Mouse (Mus musculus): Measurements from ENCODE around the gene Nlgn3. TPM values are rescaled to one million over a fixed set of nuclear protein-coding genes. Genes with fewer than 3 reads are reported as not detected.
"Not testable (repeated sequence)": the region's sequence is repeated elsewhere in the genome, so short reads cannot be mapped to it uniquely, and the experiment has no call there.

Nlgn3 gene
- polyA plus RNA-seq, 1 experiment from 2014 or later: 7.8 TPM

GRCm38 (mm10) chrX:101319775-101320174 lies 20.8 kb downstream of the Nlgn3 start:
- Histone ChIP-seq H3K4me1 (ENCODE audit: control insufficient read depth, insufficient read depth, low read length) (no peaks in the 10 kb centered on the region), H3K27me3 (ENCODE audit: control insufficient read depth, insufficient read depth, low read length) (no peaks in the 10 kb centered on the region), H3K9me3 (ENCODE audit: control insufficient read depth, low read length) (no peaks in the 10 kb centered on the region), H3K4me2 (replicated peaks; ENCODE audit: low read depth, low read length) (no peak overlapping the region), H3K9ac (ENCODE audit: low read depth, low read length) (no peak overlapping the region), H3K4me3 (ENCODE audit: low read length) (no peak overlapping the region), H3K36me3 (ENCODE audit: control insufficient read depth, insufficient read depth, low read length) (no peaks in the 10 kb centered on the region), H3K27ac (ENCODE audit: low read depth, low read length) (no peak overlapping the region)
- 87% methylated on average over 12 of the region's 12 CpGs for WGBS
- no peak for ATAC-seq (ENCODE audit: low FRiP score, low TSS enrichment)

- WGBS: 64% methylated on average over 8 of the region's 8 CpGs
These were observed 27.3 kb downstream of the Nlgn3 start for GRCm38 (mm10) chrX:101325989-101326899.

GRCm38 (mm10) chrX:101329372-101330028 lies 30.5 kb downstream of the Nlgn3 start:
- peak overlapping the region; percentile 37; the same call in 1 of the 2 replicates for H3K27ac ChIP-seq (ENCODE audit: low read depth, low read length)
- no peaks in the 10 kb centered on the region for H3K36me3 ChIP-seq (ENCODE audit: control insufficient read depth, insufficient read depth, low read length)
- no peaks in the 10 kb centered on the region; the same call in 1 of the 2 replicates for H3K27me3 ChIP-seq (ENCODE audit: control insufficient read depth, insufficient read depth, low read length)
- ATAC-seq (ENCODE audit: low FRiP score, low TSS enrichment): no peak
- no peaks in the 10 kb centered on the region for H3K9me3 ChIP-seq (ENCODE audit: control insufficient read depth, low read length)
- H3K9ac ChIP-seq (ENCODE audit: low read depth, low read length): no peak overlapping the region; the same call in 1 of the 2 replicates
- H3K4me2 ChIP-seq (replicated peaks; ENCODE audit: low read depth, low read length): no peak overlapping the region
- WGBS: 43% methylated on average over 10 of the region's 10 CpGs
- H3K4me1 ChIP-seq (ENCODE audit: control insufficient read depth, insufficient read depth, low read length): no peaks in the 10 kb centered on the region
- H3K4me3 ChIP-seq (ENCODE audit: low read length): no peak overlapping the region

More at GRCm38 (mm10) chrX:101325989-101326899, 27.3 kb downstream of the Nlgn3 start:
- Histone ChIP-seq H3K9ac (ENCODE audit: low read depth, low read length) (no peak overlapping the region), H3K4me2 (replicated peaks; ENCODE audit: low read depth, low read length) (no peak overlapping the region), H3K9me3 (ENCODE audit: control insufficient read depth, low read length) (no peaks in the 10 kb centered on the region), H3K4me1 (ENCODE audit: control insufficient read depth, insufficient read depth, low read length) (no peaks in the 10 kb centered on the region), H3K36me3 (ENCODE audit: control insufficient read depth, insufficient read depth, low read length) (no peaks in the 10 kb centered on the region), H3K27ac (ENCODE audit: low read depth, low read length) (no peak overlapping the region), H3K4me3 (ENCODE audit: low read length) (no peak overlapping the region), H3K27me3 (ENCODE audit: control insufficient read depth, insufficient read depth, low read length) (no peaks in the 10 kb centered on the region; the same call in 1 of the 2 replicates)
- ATAC-seq (ENCODE audit: low FRiP score, low TSS enrichment): no peak

- H3K9ac ChIP-seq (ENCODE audit: low read depth, low read length): peak overlapping the region; percentile 50; the same call in 1 of the 2 replicates
- H3K4me1 ChIP-seq (ENCODE audit: control insufficient read depth, insufficient read depth, low read length): no peaks in the 10 kb centered on the region
- H3K27me3 ChIP-seq (ENCODE audit: control insufficient read depth, insufficient read depth, low read length): no peaks in the 10 kb centered on the region; the same call in 1 of the 2 replicates
- ATAC-seq (ENCODE audit: low FRiP score, low TSS enrichment): peak; percentile 47
- H3K36me3 ChIP-seq (ENCODE audit: control insufficient read depth, insufficient read depth, low read length): no peaks in the 10 kb centered on the region
- H3K4me2 ChIP-seq (replicated peaks; ENCODE audit: low read depth, low read length): peak overlapping the region; percentile 29
- H3K9me3 ChIP-seq (ENCODE audit: control insufficient read depth, low read length): no peaks in the 10 kb centered on the region
- 44% methylated on average over 9 of the region's 9 CpGs for WGBS
- peak overlapping the region; percentile 27 for H3K4me3 ChIP-seq (ENCODE audit: low read length)
- H3K27ac ChIP-seq (ENCODE audit: low read depth, low read length): peak overlapping the region; percentile 90; the same call in 1 of the 2 replicates
These were observed 33.0 kb downstream of the Nlgn3 start for GRCm38 (mm10) chrX:101332031-101332374.

DNA sequence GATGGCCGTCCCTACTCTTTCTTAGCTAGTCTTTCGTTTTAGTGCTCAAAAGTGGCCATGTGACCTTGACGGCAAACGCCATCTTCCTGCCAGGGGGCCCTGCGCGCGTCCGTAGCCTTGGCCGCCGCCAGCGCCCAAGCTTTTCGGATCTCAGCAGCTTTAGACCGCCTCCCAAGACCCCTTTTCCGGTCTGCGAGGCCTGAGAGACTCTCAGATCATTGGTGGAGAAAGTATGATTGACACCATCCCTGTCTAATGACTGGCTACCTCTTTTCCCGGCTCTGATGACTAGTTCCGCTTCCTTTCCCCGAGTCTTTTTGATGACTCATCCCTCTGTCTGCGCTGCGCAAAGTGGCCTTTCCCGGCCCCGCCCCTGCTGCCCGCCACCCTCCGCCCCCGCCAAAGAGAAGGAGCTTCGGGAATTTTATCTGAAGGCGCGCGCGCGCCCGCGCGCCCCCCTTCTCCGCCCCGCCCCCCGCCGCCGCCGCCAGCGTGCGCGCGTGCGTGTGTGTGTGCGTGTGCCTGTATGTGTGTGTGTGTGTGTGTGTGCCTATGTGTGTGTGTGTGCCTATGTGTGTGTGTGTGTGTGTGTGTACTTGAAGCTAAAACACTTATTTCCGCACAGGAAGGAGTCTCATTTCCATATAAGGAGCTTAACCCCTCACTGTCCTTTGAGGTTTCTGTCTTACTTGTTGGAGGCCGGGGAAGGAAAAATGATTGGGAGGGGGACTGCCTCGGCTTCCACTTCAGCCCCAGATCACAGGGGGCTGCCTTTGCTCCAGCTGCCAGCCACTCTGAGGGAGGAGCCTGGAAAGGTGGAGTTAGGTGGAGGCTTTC lies 33.6 kb downstream of the Nlgn3 start:
- H3K27ac ChIP-seq (ENCODE audit: low read depth, low read length): peak overlapping the region; percentile 90; the same call in 1 of the 2 replicates
- H3K4me3 ChIP-seq (ENCODE audit: low read length): peak overlapping the region; percentile 34
- 23% methylated on average over 45 of the region's 49 CpGs for WGBS
- no peaks in the 10 kb centered on the region for H3K36me3 ChIP-seq (ENCODE audit: control insufficient read depth, insufficient read depth, low read length)
- H3K4me2 ChIP-seq (replicated peaks; ENCODE audit: low read depth, low read length): peak overlapping the region; percentile 45
- H3K9me3 ChIP-seq (ENCODE audit: control insufficient read depth, low read length): no peaks in the 10 kb centered on the region
- no peaks in the 10 kb centered on the region; the same call in 1 of the 2 replicates for H3K27me3 ChIP-seq (ENCODE audit: control insufficient read depth, insufficient read depth, low read length)
- H3K9ac ChIP-seq (ENCODE audit: low read depth, low read length): peak overlapping the region; percentile 51; the same call in 1 of the 2 replicates
- ATAC-seq (ENCODE audit: low FRiP score, low TSS enrichment): peak; percentile 97
- no peaks in the 10 kb centered on the region for H3K4me1 ChIP-seq (ENCODE audit: control insufficient read depth, insufficient read depth, low read length)

DNA sequence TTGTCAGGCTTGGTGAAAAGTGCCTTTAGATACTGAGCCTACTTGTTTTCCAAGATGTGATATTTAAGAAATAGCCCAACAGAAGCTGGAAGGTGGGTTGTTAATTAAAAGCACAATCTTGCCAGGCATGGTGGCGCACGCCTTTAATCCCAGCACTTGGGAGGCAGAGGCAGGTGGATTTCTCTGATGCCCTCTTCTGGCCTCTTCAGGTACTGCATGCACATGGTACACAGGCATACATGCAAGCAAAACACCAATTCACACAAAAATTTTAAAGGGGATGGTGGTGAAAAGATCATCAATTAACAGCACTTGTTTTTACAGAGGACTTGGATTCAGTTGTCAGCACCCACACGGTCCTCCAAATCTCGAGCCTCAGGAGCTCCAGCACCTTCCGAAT lies 35.6 kb downstream of the Nlgn3 start:
- Histone ChIP-seq H3K4me1 (ENCODE audit: control insufficient read depth, insufficient read depth, low read length) (no peaks in the 10 kb centered on the region), H3K4me2 (replicated peaks; ENCODE audit: low read depth, low read length) (no peak overlapping the region), H3K9ac (ENCODE audit: low read depth, low read length) (no peak overlapping the region), H3K27me3 (ENCODE audit: control insufficient read depth, insufficient read depth, low read length) (no peaks in the 10 kb centered on the region; the same call in 1 of the 2 replicates), H3K36me3 (ENCODE audit: control insufficient read depth, insufficient read depth, low read length) (no peaks in the 10 kb centered on the region), H3K4me3 (ENCODE audit: low read length) (no peak overlapping the region), H3K9me3 (ENCODE audit: control insufficient read depth, low read length) (no peaks in the 10 kb centered on the region), H3K27ac (ENCODE audit: low read depth, low read length) (no peak overlapping the region)
- no peak for ATAC-seq (ENCODE audit: low FRiP score, low TSS enrichment)
- WGBS: 85% methylated on average over 5 of the region's 5 CpGs

- ATAC-seq (ENCODE audit: low FRiP score, low TSS enrichment): no peak
- Histone ChIP-seq H3K9me3 (ENCODE audit: control insufficient read depth, low read length) (no peaks in the 10 kb centered on the region), H3K36me3 (ENCODE audit: control insufficient read depth, insufficient read depth, low read length) (no peaks in the 10 kb centered on the region), H3K4me3 (ENCODE audit: low read length) (no peak overlapping the region), H3K4me1 (ENCODE audit: control insufficient read depth, insufficient read depth, low read length) (no peaks in the 10 kb centered on the region), H3K27me3 (ENCODE audit: control insufficient read depth, insufficient read depth, low read length) (no peaks in the 10 kb centered on the region), H3K4me2 (replicated peaks; ENCODE audit: low read depth, low read length) (no peak overlapping the region), H3K9ac (ENCODE audit: low read depth, low read length) (no peak overlapping the region), H3K27ac (ENCODE audit: low read depth, low read length) (no peak overlapping the region)
- 54% methylated on average over 4 of the region's 4 CpGs for whole genome bisulfite sequencing
These were observed 39.7 kb downstream of the Nlgn3 start for GRCm38 (mm10) chrX:101338666-101339065.

GRCm38 (mm10) chrX:101342837-101343236 lies 43.9 kb downstream of the Nlgn3 start:
- H3K9ac ChIP-seq (ENCODE audit: low read depth, low read length); H3K4me3 ChIP-seq (ENCODE audit: low read length); H3K4me1 ChIP-seq (ENCODE audit: control insufficient read depth, insufficient read depth, low read length); H3K9me3 ChIP-seq (ENCODE audit: control insufficient read depth, low read length); H3K27ac ChIP-seq (ENCODE audit: low read depth, low read length); ATAC-seq (ENCODE audit: low FRiP score, low TSS enrichment); H3K27me3 ChIP-seq (ENCODE audit: control insufficient read depth, insufficient read depth, low read length); H3K4me2 ChIP-seq (replicated peaks; ENCODE audit: low read depth, low read length); H3K36me3 ChIP-seq (ENCODE audit: control insufficient read depth, insufficient read depth, low read length): not testable (repeated sequence)
- 71% methylated on average over 2 of the region's 2 CpGs for WGBS

Measured in kidney, embryonic 14.5 days (tissue).